Mouse (Mus musculus): ENCODE measurements around the gene Mettl9. TPM values are rescaled to one million over a fixed set of nuclear protein-coding genes. Genes with fewer than 3 reads are reported as not detected.

The Mettl9 gene
- polyA plus RNA-seq, 2 experiments: 18.5 to 45.3 TPM

- DNase-seq (ENCODE audit: low read depth in 3 of 3, low spot score in 3 of 3) (no peak), ATAC-seq (ENCODE audit: insufficient read depth) (no peak; the same call in 1 of the 2 replicates)
- no peak overlapping the region for H3K27ac ChIP-seq
- 70% methylated on average over 6 of the region's 6 CpGs for WGBS (ENCODE audit: insufficient replicate concordance)
- no peak overlapping the region for H3K4me2 ChIP-seq (ENCODE audit: low read depth)
- H3K9me3 ChIP-seq (ENCODE audit: control insufficient read depth, low read length): no peaks in the 10 kb centered on the region
- no peaks in the 10 kb centered on the region for H3K27me3 ChIP-seq (ENCODE audit: control insufficient read depth, insufficient read depth, low read length)
- TF ChIP-seq CTCF (IDR thresholded peaks at IDR 0.05; ENCODE audit: low read depth) (no peak), EP300 (IDR thresholded peaks at IDR 0.05; ENCODE audit: low read depth) (no peak)
- no peaks in the 10 kb centered on the region for H3K4me1 ChIP-seq (replicated peaks; ENCODE audit: control insufficient read depth in 2 of 2, insufficient read depth in 2 of 2, low read length in 1 of 2)
- peaks cover 5% of the 10 kb centered on the region; the same call in 1 of the 2 replicates for H3K36me3 ChIP-seq (replicated peaks; ENCODE audit: control insufficient read depth, insufficient read depth, low read depth)
- no peak overlapping the region for H3K9ac ChIP-seq (replicated peaks)
- no peak overlapping the region for H3K4me3 ChIP-seq (ENCODE audit: insufficient read depth in 1 of 2, low read depth in 2 of 2, low read length in 2 of 2)
These were observed 40.7 kb downstream of the Mettl9 start for GRCm38 (mm10) chr7:121074801-121075400.

GRCm38 (mm10) chr7:121075416-121075815, 41.2 kb downstream of the Mettl9 start:
- H3K4me2 ChIP-seq (ENCODE audit: low read depth): no peak overlapping the region
- DNase-seq (ENCODE audit: low read depth in 3 of 3, low spot score in 3 of 3) (no peak), ATAC-seq (ENCODE audit: insufficient read depth) (no peak)
- H3K9me3 ChIP-seq (ENCODE audit: control insufficient read depth, low read length): no peaks in the 10 kb centered on the region
- peaks cover 4% of the 10 kb centered on the region; the same call in 1 of the 2 replicates for H3K36me3 ChIP-seq (replicated peaks; ENCODE audit: control insufficient read depth, insufficient read depth, low read depth)
- no peak overlapping the region for H3K9ac ChIP-seq (replicated peaks)
- no peak overlapping the region for H3K27ac ChIP-seq
- no peaks in the 10 kb centered on the region for H3K4me1 ChIP-seq (replicated peaks; ENCODE audit: control insufficient read depth in 2 of 2, insufficient read depth in 2 of 2, low read length in 1 of 2)
- no peak overlapping the region for H3K4me3 ChIP-seq (ENCODE audit: insufficient read depth in 1 of 2, low read depth in 2 of 2, low read length in 2 of 2)
- WGBS (ENCODE audit: insufficient replicate concordance): 62% methylated on average over 5 of the region's 5 CpGs
- TF ChIP-seq EP300 (IDR thresholded peaks at IDR 0.05; ENCODE audit: low read depth) (no peak), CTCF (IDR thresholded peaks at IDR 0.05; ENCODE audit: low read depth) (no peak)
- no peaks in the 10 kb centered on the region for H3K27me3 ChIP-seq (ENCODE audit: control insufficient read depth, insufficient read depth, low read length)

- Histone ChIP-seq H3K36me3 (replicated peaks; ENCODE audit: control insufficient read depth, insufficient read depth, low read depth) (no peaks in the 10 kb centered on the region), H3K4me1 (replicated peaks; ENCODE audit: control insufficient read depth in 2 of 2, insufficient read depth in 2 of 2, low read length in 1 of 2) (no peaks in the 10 kb centered on the region), H3K27ac (no peak overlapping the region), H3K9me3 (ENCODE audit: control insufficient read depth, low read length) (no peaks in the 10 kb centered on the region), H3K4me2 (ENCODE audit: low read depth) (no peak overlapping the region), H3K27me3 (ENCODE audit: control insufficient read depth, insufficient read depth, low read length) (no peaks in the 10 kb centered on the region), H3K4me3 (ENCODE audit: insufficient read depth in 1 of 2, low read depth in 2 of 2, low read length in 2 of 2) (no peak overlapping the region), H3K9ac (replicated peaks) (no peak overlapping the region)
- WGBS (ENCODE audit: insufficient replicate concordance): 83% methylated on average over 6 of the region's 6 CpGs
- TF ChIP-seq CTCF (IDR thresholded peaks at IDR 0.05; ENCODE audit: low read depth) (no peak), EP300 (IDR thresholded peaks at IDR 0.05; ENCODE audit: low read depth) (no peak)
- no peak for ATAC-seq (ENCODE audit: insufficient read depth)
- DNase-seq (ENCODE audit: low read depth in 3 of 3, low spot score in 3 of 3): no peak
These were observed 43.1 kb downstream of the Mettl9 start for GRCm38 (mm10) chr7:121077311-121077710.

- Histone ChIP-seq H3K4me2 (ENCODE audit: low read depth) (no peak overlapping the region), H3K36me3 (replicated peaks; ENCODE audit: control insufficient read depth, insufficient read depth, low read depth) (no peaks in the 10 kb centered on the region), H3K4me3 (ENCODE audit: insufficient read depth in 1 of 2, low read depth in 2 of 2, low read length in 2 of 2) (no peak overlapping the region), H3K4me1 (replicated peaks; ENCODE audit: control insufficient read depth in 2 of 2, insufficient read depth in 2 of 2, low read length in 1 of 2) (no peaks in the 10 kb centered on the region), H3K9ac (replicated peaks) (no peak overlapping the region), H3K9me3 (ENCODE audit: control insufficient read depth, low read length) (no peaks in the 10 kb centered on the region), H3K27me3 (ENCODE audit: control insufficient read depth, insufficient read depth, low read length) (no peaks in the 10 kb centered on the region), H3K27ac (no peak overlapping the region)
- ATAC-seq (ENCODE audit: insufficient read depth): no peak
- TF ChIP-seq CTCF (IDR thresholded peaks at IDR 0.05; ENCODE audit: low read depth): peak; percentile 76
- no peak for TF ChIP-seq EP300 (IDR thresholded peaks at IDR 0.05; ENCODE audit: low read depth)
- peak in 2 of 3 experiments; percentile 26 to 30 for DNase-seq (ENCODE audit: low read depth in 3 of 3, low spot score in 3 of 3)
- 51% methylated on average over 5 of the region's 5 CpGs for WGBS (ENCODE audit: insufficient replicate concordance)
These were observed 43.6 kb downstream of the Mettl9 start for GRCm38 (mm10) chr7:121077829-121078228.

- Histone ChIP-seq H3K36me3 (replicated peaks; ENCODE audit: control insufficient read depth, insufficient read depth, low read depth) (no peaks in the 10 kb centered on the region), H3K27me3 (ENCODE audit: control insufficient read depth, insufficient read depth, low read length) (no peaks in the 10 kb centered on the region), H3K4me2 (ENCODE audit: low read depth) (no peak within 1 kb of the TSS), H3K9me3 (ENCODE audit: control insufficient read depth, low read length) (no peaks in the 10 kb centered on the region), H3K9ac (replicated peaks) (no peak within 1 kb of the TSS), H3K4me3 (ENCODE audit: insufficient read depth in 1 of 2, low read depth in 2 of 2, low read length in 2 of 2) (no peak within 1 kb of the TSS), H3K27ac (no peak within 1 kb of the TSS), H3K4me1 (replicated peaks; ENCODE audit: control insufficient read depth in 2 of 2, insufficient read depth in 2 of 2, low read length in 1 of 2) (no peaks in the 10 kb centered on the region)
- DNase-seq (ENCODE audit: low read depth in 3 of 3, low spot score in 3 of 3): no peak
- no peak for ATAC-seq (ENCODE audit: insufficient read depth)
- WGBS (ENCODE audit: insufficient replicate concordance): 70% methylated on average over 4 of the region's 4 CpGs
- TF ChIP-seq CTCF (IDR thresholded peaks at IDR 0.05; ENCODE audit: low read depth): no peak
- no peak for TF ChIP-seq EP300 (IDR thresholded peaks at IDR 0.05; ENCODE audit: low read depth)
These were observed 47.1 kb downstream of the Mettl9 start, which contains the start of gene Otoa for GRCm38 (mm10) chr7:121081350-121081749. TSS of gene Otoa (plus strand) at chr7:121081650.

All from liver, embryonic 14.5 days (tissue).